Mouse (Mus musculus) kidney, adult 2 months (tissue): ENCODE measurements around the gene 4933427D14Rik. TPM values are rescaled to one million over a fixed set of nuclear protein-coding genes. Genes with fewer than 3 reads are reported as not detected.

Source experiments
- DNase-seq: peaks from one replicate; pipeline ENCODE4 v3.0.0; 2021
- H3K27ac ChIP-seq: fragments of 200-500 bp; 2 replicates; pipeline ENCODE4 v1.5.1; 2012; ENCODE audit warnings: low read depth, low read length, control low read depth, inconsistent platforms; ENCODE audit not compliant: insufficient read depth
- H3K27me3 ChIP-seq: fragments of 200-500 bp; replicated peaks from 2 replicates; pipeline ENCODE4 v1.6.1; 2012; ENCODE audit warnings: mild to moderate bottlenecking, moderate library complexity, low read length, inconsistent platforms; ENCODE audit not compliant: control insufficient read depth, insufficient read depth
- H3K36me3 ChIP-seq: fragments of 200-500 bp; 2 replicates; pipeline ENCODE4 v1.6.1; 2012; ENCODE audit warnings: mild to moderate bottlenecking, moderate library complexity, low read length, inconsistent platforms; ENCODE audit not compliant: control insufficient read depth, insufficient read depth
- H3K4me1 ChIP-seq: fragments of 200-500 bp; 2 replicates; pipeline ENCODE4 v1.6.1; 2011; ENCODE audit warnings: low read length; ENCODE audit not compliant: control insufficient read depth, insufficient read depth
- H3K4me3 ChIP-seq: fragments of 200-500 bp; 2 replicates; pipeline ENCODE4 v1.5.1; 2011; ENCODE audit warnings: mild to moderate bottlenecking, low read depth, low read length, control low read depth; ENCODE audit not compliant: insufficient read depth
- CTCF ChIP-seq: fragments of 200-500 bp; conservative IDR thresholded peaks from 2 replicates; pipeline ENCODE4 v1.5.1; 2011; ENCODE audit warnings: low read depth, mild to moderate bottlenecking, control low read depth, low read length, moderate library complexity, mixed read lengths; ENCODE audit not compliant: insufficient read depth, insufficient read length
- POLR2A ChIP-seq: fragments of 200-500 bp; IDR thresholded peaks from one replicate; pipeline ENCODE4 v1.6.1; 2011; ENCODE audit warnings: low read depth, low read length, control low read depth
- WGBS: fragments of 180-500 bp; shearing (Covaris S2); methylation state at CpG from one replicate; pipeline ENCODE4 v1.1.7; 2018; 5-methylcytosine and 5-hydroxymethylcytosine counted together
- polyA plus RNA-seq: library from polyadenylated mRNA; depleted of rRNA; stranded (reverse); fragments of >200 nt; gene quantifications from 2 replicates; pipeline ENCODE4 v1.2.3, GENCODE M21; 2012; rRNA removed

Gene 4933427D14Rik
- polyA plus RNA-seq, 1 experiment = 4.8 TPM

DNA sequence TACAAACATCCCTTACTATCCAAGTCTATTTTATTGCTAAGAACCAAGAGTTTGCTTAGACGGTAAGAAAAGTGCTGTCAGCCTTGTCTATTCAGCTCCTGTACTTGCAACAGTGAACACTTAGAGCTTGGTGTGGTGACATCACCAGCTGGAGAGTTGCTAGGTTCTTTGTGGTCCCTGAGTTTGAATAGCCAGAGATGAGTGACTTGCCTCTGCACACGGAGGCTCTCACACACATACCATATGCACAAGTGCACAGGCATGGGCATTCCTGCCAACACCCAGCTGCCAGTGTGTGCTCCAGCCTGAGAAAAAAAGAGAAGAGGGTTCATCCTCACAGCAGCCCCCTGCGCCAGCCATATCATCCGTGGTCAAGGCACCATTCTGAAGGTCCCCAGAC lies 83.7 kb downstream of the 4933427D14Rik start:
- WGBS = 77% methylated on average over 4 of the region's 4 CpGs
- Histone ChIP-seq H3K27me3 (no peaks in the 10 kb centered on the region), H3K4me3 (no peak overlapping the region), H3K4me1 (no peaks in the 10 kb centered on the region), H3K27ac (no peak overlapping the region), H3K36me3 (no peaks in the 10 kb centered on the region)
- no peak for DNase-seq
- TF ChIP-seq CTCF = no peak
- TF ChIP-seq POLR2A = no peak

DNA sequence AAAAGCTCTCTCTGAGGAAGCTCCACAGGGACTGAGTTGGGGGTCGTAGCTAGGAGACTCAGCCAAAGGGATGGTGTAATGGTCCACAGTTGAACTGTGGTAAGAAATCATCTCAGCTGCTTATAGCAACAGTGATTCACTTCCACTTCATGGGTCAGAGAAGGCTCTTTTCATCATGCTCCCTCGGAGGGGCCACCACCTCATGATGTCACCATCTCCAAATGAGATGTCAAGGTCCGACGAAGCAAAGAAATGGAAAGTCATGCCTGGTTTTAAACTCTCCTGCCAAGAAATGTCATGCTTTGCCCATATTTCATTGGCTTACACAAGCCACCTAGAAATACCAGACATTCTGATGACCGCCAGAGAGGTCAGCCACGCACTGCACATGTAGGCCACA lies 86.9 kb downstream of the 4933427D14Rik start:
- 61% methylated on average over 6 of the region's 6 CpGs for WGBS
- no peak overlapping the region for H3K4me3 ChIP-seq
- no peak for DNase-seq
- no peaks in the 10 kb centered on the region for H3K27me3 ChIP-seq
- H3K4me1 ChIP-seq = no peaks in the 10 kb centered on the region
- no peak overlapping the region for H3K27ac ChIP-seq
- TF ChIP-seq CTCF (no peak; the same call in 1 of the 2 replicates), POLR2A (no peak)
- no peaks in the 10 kb centered on the region for H3K36me3 ChIP-seq

DNA sequence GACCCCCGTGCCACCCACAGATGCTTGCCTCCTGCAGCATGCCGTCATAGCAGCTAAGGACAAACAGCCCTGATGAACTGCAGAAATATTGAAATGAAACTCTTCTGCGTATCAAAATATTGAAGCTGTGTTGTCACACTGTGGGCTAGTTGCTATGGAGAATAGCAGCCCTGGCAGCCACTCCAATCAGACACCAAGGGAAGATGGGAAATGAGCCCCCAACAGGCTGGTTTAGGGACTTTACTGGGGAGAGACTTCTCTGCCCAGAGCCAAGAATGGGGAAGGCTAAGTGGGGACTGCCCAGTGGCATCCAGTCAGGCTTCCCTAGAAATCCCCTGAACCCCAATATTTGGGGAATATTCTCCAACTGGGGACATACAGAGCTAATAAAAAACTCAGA lies 88.6 kb downstream of the 4933427D14Rik start:
- 94% methylated on average over 3 of the region's 3 CpGs for WGBS
- no peaks in the 10 kb centered on the region for H3K36me3 ChIP-seq
- H3K27ac ChIP-seq = no peak overlapping the region
- H3K4me1 ChIP-seq = no peaks in the 10 kb centered on the region
- TF ChIP-seq POLR2A = no peak
- no peak for TF ChIP-seq CTCF
- H3K27me3 ChIP-seq = no peaks in the 10 kb centered on the region
- DNase-seq = no peak
- H3K4me3 ChIP-seq = no peak overlapping the region

DNA sequence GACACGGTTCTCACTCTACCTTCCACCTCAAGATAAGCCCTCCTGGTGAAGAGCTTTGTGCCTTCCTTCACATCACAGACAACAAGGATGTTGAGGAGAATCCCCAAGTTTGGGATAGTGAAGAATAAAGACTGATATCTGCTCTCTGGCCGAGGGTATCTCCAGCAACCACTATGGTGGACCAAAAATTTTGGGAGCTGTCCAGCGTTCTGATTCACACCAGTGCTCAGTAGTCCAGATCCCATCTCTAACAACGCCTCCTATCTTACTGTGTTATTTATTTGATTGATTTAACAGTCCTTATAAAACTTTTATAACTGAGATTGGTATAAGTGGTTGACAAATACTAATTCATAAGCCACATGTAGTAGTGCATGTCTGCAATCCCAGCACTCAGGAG lies 94.0 kb downstream of the 4933427D14Rik start:
- Histone ChIP-seq H3K27me3 (no peaks in the 10 kb centered on the region), H3K27ac (no peak overlapping the region), H3K4me1 (no peaks in the 10 kb centered on the region), H3K36me3 (no peaks in the 10 kb centered on the region), H3K4me3 (no peak overlapping the region)
- WGBS = 61% methylated on average over 4 of the region's 4 CpGs
- TF ChIP-seq POLR2A = no peak
- no peak for TF ChIP-seq CTCF
- no peak for DNase-seq

DNA sequence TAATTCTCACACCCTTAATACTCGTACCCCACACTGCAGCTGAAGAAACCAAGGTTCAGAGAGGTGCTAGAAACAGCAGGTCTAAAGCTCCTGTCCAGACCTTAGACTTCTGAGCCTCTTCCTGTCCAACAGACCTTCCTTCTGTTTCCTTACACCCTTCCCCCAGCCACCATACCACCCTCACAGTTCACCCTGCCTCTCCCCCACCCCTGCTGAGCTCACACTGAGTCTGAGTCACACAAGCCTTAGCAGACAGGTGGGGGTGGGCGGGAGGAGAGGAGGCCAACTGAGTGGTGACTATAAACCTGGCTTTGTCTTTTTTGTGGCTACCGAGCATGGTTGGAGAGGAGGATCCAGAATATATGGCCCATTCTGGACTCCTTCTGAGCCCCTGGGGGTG lies 96.5 kb downstream of the 4933427D14Rik start:
- H3K27ac ChIP-seq = no peak overlapping the region
- H3K4me3 ChIP-seq = no peak overlapping the region
- TF ChIP-seq CTCF = no peak
- TF ChIP-seq POLR2A = no peak
- H3K27me3 ChIP-seq = no peaks in the 10 kb centered on the region
- H3K4me1 ChIP-seq = no peaks in the 10 kb centered on the region
- no peaks in the 10 kb centered on the region for H3K36me3 ChIP-seq
- 38% methylated on average over 3 of the region's 3 CpGs for WGBS
- no peak for DNase-seq

DNA sequence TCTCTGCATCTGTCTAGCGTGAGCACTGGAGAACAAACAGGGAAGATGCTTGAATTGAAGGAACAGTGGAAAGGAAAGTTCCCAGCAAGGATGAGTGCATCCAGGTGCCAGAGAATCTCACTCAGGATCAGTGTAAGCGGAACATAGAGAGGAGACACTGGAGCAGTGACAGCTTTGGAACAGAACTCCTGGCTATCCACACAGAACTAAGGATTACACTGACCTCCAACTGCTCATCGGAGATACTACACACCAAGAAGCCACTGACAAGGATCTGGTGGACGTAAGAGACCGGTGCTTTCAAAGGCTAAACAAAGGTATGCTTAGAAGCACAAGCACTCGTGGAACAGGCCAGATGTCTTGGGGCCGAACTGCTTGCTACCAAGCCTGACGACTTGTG lies 103.0 kb downstream of the 4933427D14Rik start:
- Histone ChIP-seq H3K27ac (no peak overlapping the region), H3K4me3 (no peak overlapping the region), H3K36me3 (no peaks in the 10 kb centered on the region), H3K27me3 (no peaks in the 10 kb centered on the region), H3K4me1 (no peaks in the 10 kb centered on the region)
- no peak for DNase-seq
- WGBS = 75% methylated on average over 8 of the region's 8 CpGs
- TF ChIP-seq CTCF (no peak), POLR2A (no peak)

Other genes starting within 250 kb of the 4933427D14Rik start
- gene Aipl1, start 169.9 kb downstream of the 4933427D14Rik start, polyA plus RNA-seq = not detected in 2 replicates
- 0.39 and 0.55 TPM in 2 replicates for gene Pimreg, start 165.4 kb downstream of the 4933427D14Rik start, polyA plus RNA-seq
- gene Pitpnm3, start 71.7 kb downstream of the 4933427D14Rik start, polyA plus RNA-seq = 4.7 and 5.5 TPM in 2 replicates
- gene Gm43951, start 619 bp downstream of the 4933427D14Rik start, polyA plus RNA-seq = 0.20 and 0.23 TPM in 2 replicates
- gene Txndc17, start 88 bp upstream of the 4933427D14Rik start, polyA plus RNA-seq = 125 and 149 TPM in 2 replicates
- 8.3 and 9.4 TPM in 2 replicates for gene Med31, start 8.1 kb upstream of the 4933427D14Rik start, polyA plus RNA-seq
- 0.16 and 0.27 TPM in 2 replicates for gene Slc13a5, start 59.8 kb upstream of the 4933427D14Rik start, polyA plus RNA-seq
- 18.7 and 23.9 TPM in 2 replicates for gene Xaf1, start 94.2 kb upstream of the 4933427D14Rik start, polyA plus RNA-seq
- gene Fbxo39, start 107.0 kb upstream of the 4933427D14Rik start, polyA plus RNA-seq = 0.07 and 0.11 TPM in 2 replicates
- 0.13 TPM in 1 of 2 replicates, not detected in the other for gene Tekt1, start 155.0 kb upstream of the 4933427D14Rik start, polyA plus RNA-seq
- 20.3 and 22.1 TPM in 2 replicates for gene Smtnl2, start 204.3 kb upstream of the 4933427D14Rik start, polyA plus RNA-seq
- gene Ggt6, start 228.1 kb upstream of the 4933427D14Rik start, polyA plus RNA-seq = 24.3 and 29.3 TPM in 2 replicates
- gene Mybbp1a, start 233.9 kb upstream of the 4933427D14Rik start, polyA plus RNA-seq = 27.0 and 28.6 TPM in 2 replicates